Mouse (Mus musculus): Measurements from ENCODE around the gene Sod2. TPM values are rescaled to one million over a fixed set of nuclear protein-coding genes. Genes with fewer than 3 reads are reported as not detected.
A peak's percentile ranks its signal among the peaks of the same experiment; 100 is the strongest.
"Not testable (repeated sequence)": the region's sequence is repeated elsewhere in the genome, so short reads cannot be mapped to it uniquely, and the experiment has no call there.

The Sod2 gene
- total RNA-seq (2022), result 100 to 1,000 TPM; 386 to 415 (median 402) TPM

DNA sequence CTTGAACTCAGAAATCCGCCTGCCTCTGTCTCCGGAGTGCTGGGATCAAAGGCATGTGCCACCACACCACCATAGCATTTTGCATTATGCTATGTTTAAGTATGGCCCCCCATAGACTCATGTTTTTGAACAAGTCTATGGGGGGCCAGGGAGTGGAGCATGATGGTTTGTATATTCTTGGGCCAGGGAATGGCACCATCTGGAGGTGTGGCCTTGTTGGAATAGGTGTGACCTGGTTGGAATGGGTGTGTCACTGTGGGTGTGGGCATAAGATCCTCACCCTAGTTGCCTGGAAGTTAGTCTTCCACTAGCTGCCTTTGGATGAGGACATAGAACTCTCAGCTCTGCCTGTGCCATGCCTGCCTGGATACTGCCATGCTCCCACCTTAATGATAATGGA, at the start of gene Sod2:
Gene Sod2 (plus strand): TSS at position 301 of the 400 bp plus-strand sequence.
- DNase-seq (ENCODE audit: low spot score in 2 of 2), result not testable (repeated sequence)

DNA sequence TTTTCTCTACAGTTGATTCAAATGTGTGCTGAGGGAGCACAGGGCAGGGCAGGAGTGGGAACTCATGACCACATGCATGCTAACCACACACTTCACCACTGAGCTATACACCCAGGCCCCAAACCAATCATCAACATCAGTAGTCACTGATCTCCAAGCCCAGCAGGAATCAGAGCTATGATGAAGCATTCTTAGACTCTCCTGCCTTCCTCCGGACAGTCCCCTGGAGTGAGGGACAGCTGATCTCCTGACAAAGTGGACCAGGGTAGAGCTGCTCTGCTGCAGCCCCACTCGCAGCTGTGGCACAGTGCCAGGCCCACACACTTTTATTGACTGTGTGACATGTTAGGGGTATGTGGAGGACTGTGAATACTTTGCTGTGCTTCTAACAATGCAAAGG, 47.3 kb upstream of the Sod2 start:
- DNase-seq (ENCODE audit: low spot score in 2 of 2), result not testable (repeated sequence)

DNA sequence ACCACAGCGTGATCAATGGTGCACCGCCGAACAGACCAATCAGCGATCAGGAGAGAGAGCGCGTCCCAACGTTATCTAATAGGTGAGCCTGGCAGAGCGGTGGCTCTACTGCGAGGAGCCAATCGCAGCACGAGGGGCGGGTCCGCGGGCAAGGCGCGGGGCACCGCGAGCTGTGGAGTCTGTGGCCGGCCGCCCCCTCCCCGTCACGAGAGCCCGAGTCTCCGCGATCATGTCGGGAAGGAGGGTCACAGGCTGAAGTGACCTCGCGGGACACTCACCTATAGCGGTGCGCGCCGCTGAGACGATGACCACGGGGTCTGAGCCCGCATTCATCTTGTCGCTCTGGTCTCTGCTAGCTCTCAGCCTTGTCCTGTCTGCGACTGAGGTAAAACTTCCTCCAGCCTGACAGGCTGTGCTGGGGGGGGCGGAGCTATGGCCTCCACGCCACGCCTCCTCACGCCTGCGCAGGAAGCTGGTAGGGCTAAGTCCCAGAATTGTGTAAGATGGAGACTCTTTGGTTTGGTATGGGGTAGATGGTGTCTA, 46.2 kb upstream of the Sod2 start, which contains the start of gene Acat2:
Gene Acat2 (minus strand): TSS at position 417 of the 543 bp plus-strand sequence.
- DNase-seq (ENCODE audit: low spot score in 2 of 2), result peak; percentile 90

- no peak for DNase-seq (ENCODE audit: low spot score in 2 of 2)
Measured at GRCm38 (mm10) chr17:12963476-12963875, 43.2 kb upstream of the Sod2 start.

- DNase-seq (ENCODE audit: low spot score in 2 of 2), result no peak
Measured at GRCm38 (mm10) chr17:12967173-12967572, 39.5 kb upstream of the Sod2 start.

GRCm38 (mm10) chr17:12973851-12974250, 32.8 kb upstream of the Sod2 start:
- no peak for DNase-seq (ENCODE audit: low spot score in 2 of 2)

DNA sequence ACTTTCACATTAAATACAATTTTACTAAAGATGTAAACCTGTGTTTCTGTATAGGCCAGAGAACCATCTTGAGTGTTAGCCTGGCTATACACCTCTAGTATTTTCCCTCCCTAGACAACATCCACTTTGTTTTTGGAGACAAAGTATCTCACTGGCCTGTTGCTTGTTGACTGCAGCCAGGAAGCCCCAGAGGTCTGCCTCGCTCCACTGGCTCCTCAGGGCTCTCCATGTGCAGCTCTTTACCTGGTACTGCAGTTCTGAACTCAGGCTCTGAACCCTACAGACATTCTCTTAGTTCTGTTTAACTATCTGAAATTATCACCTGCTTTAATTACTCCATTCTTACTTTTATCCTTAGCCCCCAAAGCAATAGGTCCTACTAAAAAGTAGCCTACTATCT, 28.1 kb upstream of the Sod2 start:
- DNase-seq (ENCODE audit: low spot score in 2 of 2), result no peak

DNA sequence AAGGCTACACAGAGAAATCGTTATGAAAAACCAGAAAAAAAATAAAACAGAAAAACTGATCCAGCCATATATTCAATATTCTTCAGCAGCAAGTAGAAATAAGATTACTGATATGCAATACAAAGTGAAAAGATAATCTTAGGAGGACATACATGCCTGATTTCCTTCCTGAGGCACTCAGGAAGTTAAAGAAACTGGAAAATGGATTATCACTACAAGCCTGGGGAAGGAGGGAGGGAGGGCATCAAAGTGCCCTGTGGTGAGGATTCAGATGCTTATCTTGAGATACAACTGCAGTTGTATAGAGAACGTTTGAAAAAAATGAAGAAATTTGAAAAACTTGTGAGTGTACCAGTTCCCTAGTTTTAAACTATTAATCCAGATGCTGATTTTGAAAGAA, 22.7 kb upstream of the Sod2 start:
- DNase-seq (ENCODE audit: low spot score in 2 of 2), result no peak

GRCm38 (mm10) chr17:12988096-12988495, 18.6 kb upstream of the Sod2 start:
- DNase-seq (ENCODE audit: low spot score in 2 of 2), result not testable (repeated sequence)

GRCm38 (mm10) chr17:12990567-12991145, 16.0 kb upstream of the Sod2 start:
- no peak for DNase-seq (ENCODE audit: low spot score in 2 of 2)

DNA sequence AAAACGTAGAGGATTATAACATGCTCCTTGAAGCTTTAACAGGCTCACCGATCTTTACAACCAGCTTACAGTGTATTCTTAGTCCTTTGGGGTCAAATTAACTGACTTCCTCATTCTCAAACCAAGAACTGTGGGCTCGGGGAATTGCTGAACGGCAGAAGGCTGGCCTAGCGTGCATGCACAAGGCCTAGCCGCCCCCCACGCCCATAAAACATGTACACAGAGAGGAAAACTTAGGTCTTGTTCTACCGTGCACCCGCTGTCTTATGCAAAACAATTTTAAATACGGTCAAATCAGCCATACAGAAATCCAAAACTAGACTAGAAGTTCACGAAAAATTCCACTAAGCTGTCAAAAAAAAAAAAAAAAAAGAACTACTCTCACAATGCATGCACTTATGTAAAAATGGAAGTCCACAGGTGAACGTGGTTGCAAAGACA, 15.4 kb upstream of the Sod2 start:
- DNase-seq (ENCODE audit: low spot score in 2 of 2), result no peak

DNA sequence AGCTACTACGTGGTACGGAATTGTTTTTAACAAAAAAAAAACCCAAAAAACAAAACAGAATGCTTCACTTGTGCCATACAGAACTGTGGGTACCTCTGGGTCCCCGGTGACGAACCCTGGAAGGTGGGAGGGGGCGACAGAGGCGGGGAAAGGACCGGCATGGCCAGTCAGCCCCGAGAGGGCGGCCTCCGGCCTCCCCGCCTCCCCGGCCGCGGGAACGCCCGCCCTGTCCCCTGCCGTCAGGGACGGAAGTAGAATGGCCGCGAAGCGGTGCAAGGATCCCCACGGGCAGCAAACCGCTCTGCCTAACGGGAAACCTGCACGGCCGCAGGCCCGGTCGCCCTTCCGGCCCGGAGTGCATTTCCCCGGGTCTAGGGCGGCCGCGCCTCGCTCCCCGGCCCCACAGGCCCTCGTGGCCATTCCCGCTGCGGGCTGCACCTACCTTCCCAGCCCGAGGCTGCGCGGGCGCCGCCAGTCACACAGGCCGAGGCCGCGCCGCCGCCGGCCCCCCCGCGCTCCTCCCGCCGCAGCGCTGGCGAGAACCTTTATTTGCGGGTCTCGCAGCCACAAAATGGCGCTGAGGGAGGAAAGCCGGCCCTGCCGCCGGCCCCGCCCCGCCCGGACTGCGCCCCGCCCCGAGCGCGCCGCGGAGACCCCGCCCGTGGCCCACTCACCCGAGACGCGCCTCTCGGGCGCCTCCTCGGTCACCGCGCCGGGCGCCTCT, 14.8 kb upstream of the Sod2 start:
- peak; percentile 83 to 87 for DNase-seq (ENCODE audit: low spot score in 2 of 2)

- peak; percentile 91 to 94 for DNase-seq (ENCODE audit: low spot score in 2 of 2)
Measured at GRCm38 (mm10) chr17:12992470-12992991, 14.1 kb upstream of the Sod2 start.

GRCm38 (mm10) chr17:12994069-12994468, 12.6 kb upstream of the Sod2 start, which contains the start of gene Wtap:
Wtap (minus strand) TSS chr17:12994169.
- no peak for DNase-seq (ENCODE audit: low spot score in 2 of 2)

DNA sequence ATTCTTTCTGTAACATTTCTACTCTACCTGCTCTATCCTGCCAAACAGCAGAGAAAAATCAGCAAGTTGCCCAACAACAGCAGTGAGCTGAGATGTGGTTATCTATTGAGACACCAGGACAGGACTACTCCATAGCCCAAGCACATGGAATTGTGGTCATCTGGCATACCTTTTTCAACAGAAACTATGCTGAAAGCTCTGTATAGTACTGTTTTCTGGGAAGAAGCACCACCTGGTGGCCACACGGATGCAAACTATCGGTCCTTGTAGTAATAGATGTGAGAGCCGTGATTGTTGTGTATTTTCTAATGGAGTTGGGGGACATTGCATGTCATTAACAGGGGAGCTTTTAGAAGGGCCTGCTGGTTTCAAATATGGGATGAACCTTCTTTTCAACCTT, 10.3 kb upstream of the Sod2 start:
- no peak for DNase-seq (ENCODE audit: low spot score in 2 of 2)

- DNase-seq (ENCODE audit: low spot score in 2 of 2), result no peak
Measured at GRCm38 (mm10) chr17:12997890-12998289, 8.8 kb upstream of the Sod2 start.

GRCm38 (mm10) chr17:12999069-12999468, 7.6 kb upstream of the Sod2 start:
- no peak for DNase-seq (ENCODE audit: low spot score in 2 of 2)

GRCm38 (mm10) chr17:13002243-13002642, 4.4 kb upstream of the Sod2 start:
- DNase-seq (ENCODE audit: low spot score in 2 of 2), result not testable (repeated sequence)

- DNase-seq (ENCODE audit: low spot score in 2 of 2), result not testable (repeated sequence)
Measured at GRCm38 (mm10) chr17:13004436-13004835, 2.2 kb upstream of the Sod2 start.

GRCm38 (mm10) chr17:13006984-13007383, 338 bp downstream of the Sod2 start:
- DNase-seq (ENCODE audit: low spot score in 2 of 2), result no peak

DNA sequence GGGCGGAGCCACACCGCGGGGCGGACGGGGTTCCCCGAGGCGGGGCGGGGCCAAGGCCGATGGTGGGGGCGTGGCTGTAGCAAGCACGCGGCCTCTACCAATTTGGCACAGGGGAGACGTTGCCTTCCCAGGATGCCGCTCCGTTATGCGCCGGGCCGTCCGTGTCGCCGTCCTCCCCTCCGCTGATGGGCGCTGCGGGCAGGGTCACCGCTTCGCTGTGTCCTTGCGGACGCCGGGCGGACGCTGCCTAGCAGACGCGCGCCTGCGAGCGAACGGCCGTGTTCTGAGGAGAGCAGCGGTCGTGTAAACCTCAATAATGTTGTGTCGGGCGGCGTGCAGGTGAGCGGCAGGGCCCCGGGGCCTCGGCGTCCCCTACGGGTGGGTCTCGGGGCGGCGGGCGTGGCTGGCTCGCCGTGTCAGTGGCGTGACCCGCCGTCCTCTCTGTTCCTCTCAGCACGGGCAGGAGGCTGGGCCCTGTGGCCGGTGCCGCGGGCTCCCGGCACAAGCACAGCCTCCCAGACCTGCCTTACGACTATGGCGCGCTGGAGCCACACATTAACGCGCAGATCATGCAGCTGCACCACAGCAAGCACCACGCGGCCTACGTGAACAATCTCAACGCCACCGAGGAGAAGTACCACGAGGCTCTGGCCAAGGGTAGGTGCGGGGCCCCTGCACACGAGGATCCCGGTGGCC, 1.2 kb downstream of the Sod2 start:
- DNase-seq (ENCODE audit: low spot score in 2 of 2), result peak; percentile 96 to 97

GRCm38 (mm10) chr17:13008528-13008927, 1.9 kb downstream of the Sod2 start:
- DNase-seq (ENCODE audit: low spot score in 2 of 2), result no peak

Measured in gastrocnemius, adult 8-10 months (tissue).